Mouse (Mus musculus): ENCODE data around the gene Fam241b. TPM values are rescaled to one million over a fixed set of nuclear protein-coding genes. Genes with fewer than 3 reads are reported as not detected.

Fam241b gene
- polyA plus RNA-seq, 1 experiment from 2014 or later = 13.9 TPM

DNA sequence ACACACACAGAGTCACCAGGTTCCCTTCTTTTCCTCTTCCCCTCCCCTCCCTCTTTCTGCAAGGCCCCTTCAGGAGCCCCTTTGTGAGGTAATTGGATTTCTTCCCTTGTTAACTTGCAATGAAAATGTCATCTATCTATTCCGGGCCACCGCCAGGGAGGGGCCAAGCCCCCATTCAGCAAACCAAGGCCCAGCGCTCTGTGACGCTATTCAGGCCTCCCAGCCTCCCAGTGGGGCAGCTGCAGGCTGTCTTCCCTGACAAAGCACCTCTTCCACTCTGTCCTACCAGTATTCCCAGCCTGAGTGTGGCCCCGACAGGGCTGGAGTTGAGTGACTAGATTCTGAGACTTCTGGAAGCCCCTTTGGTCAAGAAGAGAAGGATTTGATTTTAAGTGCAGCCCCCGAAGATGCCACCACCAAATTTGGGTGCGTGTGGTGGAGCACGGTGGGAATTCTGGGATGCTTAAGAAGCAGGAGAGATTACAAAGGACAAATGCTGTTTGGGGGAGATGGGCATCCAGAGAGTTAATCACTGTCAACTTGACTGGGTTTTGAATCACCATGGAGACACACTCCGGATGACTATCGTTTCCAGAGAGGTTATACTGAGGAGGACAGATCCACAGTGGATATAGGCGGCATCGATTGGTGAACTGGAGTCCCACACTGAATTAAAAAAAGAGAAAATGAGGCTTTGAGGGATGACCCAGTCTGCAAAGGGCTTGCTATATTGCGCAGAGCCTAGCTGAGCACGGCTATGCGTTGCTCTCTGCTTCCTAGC is 31.0 kb upstream of the Fam241b start:
- no peaks in the 10 kb centered on the region for H3K36me3 ChIP-seq (ENCODE audit: insufficient read depth, low read length)
- no peak overlapping the region for H3K9ac ChIP-seq (replicated peaks; ENCODE audit: low read length)
- no peak overlapping the region for H3K4me3 ChIP-seq (ENCODE audit: low read length)
- WGBS = 50% methylated on average over 15 of the region's 15 CpGs
- no peak overlapping the region for H3K4me2 ChIP-seq (replicated peaks; ENCODE audit: low read depth, low read length)
- H3K9me3 ChIP-seq (ENCODE audit: low read length) = no peaks in the 10 kb centered on the region
- H3K27me3 ChIP-seq (ENCODE audit: insufficient read depth, low read length) = no peaks in the 10 kb centered on the region
- ATAC-seq (ENCODE audit: low FRiP score, low TSS enrichment) = no peak
- peaks cover 9% of the 10 kb centered on the region; the same call in 1 of the 2 replicates for H3K4me1 ChIP-seq (ENCODE audit: insufficient read depth, low read length)
- no peak overlapping the region for H3K27ac ChIP-seq (ENCODE audit: low read length)

DNA sequence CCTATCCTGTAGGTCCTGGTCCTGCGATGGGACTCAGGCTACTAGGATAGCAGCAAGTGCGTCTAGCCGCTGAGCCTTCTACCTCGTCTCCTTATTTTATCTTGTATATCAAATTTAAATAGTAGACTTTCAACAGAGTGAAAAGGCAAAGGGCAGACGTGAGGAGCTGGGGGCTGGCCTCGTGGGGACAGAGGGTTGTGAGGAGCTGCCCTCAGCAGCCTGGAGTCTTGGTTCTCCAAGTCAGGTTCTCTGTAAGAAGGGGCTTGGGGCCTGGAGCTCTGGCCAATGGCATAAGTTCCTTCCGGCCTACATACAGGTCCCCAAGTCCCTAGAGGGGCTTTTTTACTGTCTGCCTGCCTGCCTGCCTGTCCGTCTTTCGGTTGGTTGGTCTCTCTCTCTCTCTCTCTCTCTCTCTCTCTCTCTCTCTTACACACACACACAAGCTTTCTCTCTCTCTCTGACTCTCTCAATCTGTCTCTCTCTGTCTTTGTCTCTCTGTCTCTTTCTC is 30.3 kb upstream of the Fam241b start:
- no peaks in the 10 kb centered on the region for H3K36me3 ChIP-seq (ENCODE audit: insufficient read depth, low read length)

DNA sequence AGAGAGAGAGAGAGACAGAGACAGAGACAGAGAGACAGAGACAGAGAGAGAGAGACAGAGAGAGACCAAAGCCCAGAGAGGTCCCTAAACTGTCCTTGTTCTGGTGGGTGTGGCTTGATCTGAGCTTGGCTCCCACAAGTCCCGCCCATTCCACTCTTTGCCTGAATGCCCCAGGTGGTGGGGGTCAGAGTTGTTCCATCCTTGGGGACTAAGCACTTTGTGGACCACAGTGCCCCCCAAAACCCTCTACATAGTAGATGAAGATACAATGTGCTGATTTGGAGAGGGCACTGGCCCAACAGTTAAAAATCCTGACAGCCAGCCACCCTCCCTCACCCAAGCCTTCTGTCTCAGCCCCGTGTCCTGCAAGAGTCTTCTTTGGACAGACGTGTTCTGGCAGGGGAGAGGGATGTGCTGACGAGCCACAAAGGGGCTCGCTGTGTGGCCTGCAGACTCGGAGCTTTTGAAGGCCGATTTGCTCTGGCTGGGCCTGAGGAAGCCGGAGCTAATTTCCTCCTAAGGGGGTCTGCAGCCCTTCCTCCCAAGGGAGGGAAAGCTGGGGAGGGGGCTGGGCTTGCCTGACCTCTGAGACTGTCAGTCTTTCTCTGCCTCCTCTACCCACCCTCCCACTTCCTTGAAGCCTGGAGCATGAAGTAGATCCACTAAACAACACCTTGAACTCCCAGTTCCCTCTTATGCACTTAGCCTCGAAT is 29.3 kb upstream of the Fam241b start:
- Histone ChIP-seq H3K4me1 (ENCODE audit: insufficient read depth, low read length) (peaks cover 9% of the 10 kb centered on the region; the same call in 1 of the 2 replicates), H3K27me3 (ENCODE audit: insufficient read depth, low read length) (no peaks in the 10 kb centered on the region), H3K4me3 (ENCODE audit: low read length) (no peak overlapping the region), H3K36me3 (ENCODE audit: insufficient read depth, low read length) (no peaks in the 10 kb centered on the region), H3K27ac (ENCODE audit: low read length) (no peak overlapping the region), H3K9me3 (ENCODE audit: low read length) (no peaks in the 10 kb centered on the region), H3K9ac (replicated peaks; ENCODE audit: low read length) (no peak overlapping the region), H3K4me2 (replicated peaks; ENCODE audit: low read depth, low read length) (no peak overlapping the region)
- 8% methylated on average over 9 of the region's 9 CpGs for WGBS
- ATAC-seq (ENCODE audit: low FRiP score, low TSS enrichment) = no peak

More for the DNA sequence above, 30.3 kb upstream of the Fam241b start:
- no peak for ATAC-seq (ENCODE audit: low FRiP score, low TSS enrichment)
- no peak overlapping the region for H3K9ac ChIP-seq (replicated peaks; ENCODE audit: low read length)
- H3K4me1 ChIP-seq (ENCODE audit: insufficient read depth, low read length) = peaks cover 9% of the 10 kb centered on the region; the same call in 1 of the 2 replicates
- H3K4me3 ChIP-seq (ENCODE audit: low read length) = no peak overlapping the region
- H3K27me3 ChIP-seq (ENCODE audit: insufficient read depth, low read length) = no peaks in the 10 kb centered on the region
- WGBS = 22% methylated on average over 9 of the region's 9 CpGs
- H3K9me3 ChIP-seq (ENCODE audit: low read length) = no peaks in the 10 kb centered on the region
- H3K27ac ChIP-seq (ENCODE audit: low read length) = no peak overlapping the region
- H3K4me2 ChIP-seq (replicated peaks; ENCODE audit: low read depth, low read length) = no peak overlapping the region

DNA sequence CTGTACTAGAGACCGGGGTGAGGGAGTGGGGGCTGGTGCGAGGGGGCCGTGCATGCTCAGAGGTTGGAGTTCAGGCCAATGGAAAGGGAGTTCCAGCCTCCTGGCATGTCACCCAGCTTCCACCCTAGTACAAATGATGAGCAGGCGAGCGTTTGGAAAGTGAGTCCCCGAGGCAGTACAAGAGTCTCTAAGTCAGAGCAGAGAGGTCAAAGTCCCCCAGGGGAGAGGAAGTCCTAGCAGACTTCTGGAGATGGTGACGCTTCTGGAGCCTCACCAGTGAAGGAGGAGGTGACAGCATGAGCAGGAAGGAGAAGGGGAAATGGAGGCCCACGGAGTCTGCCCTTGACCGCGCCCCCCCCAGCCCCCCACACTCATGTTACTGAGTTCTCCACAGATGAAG is 18.7 kb upstream of the Fam241b start:
- Histone ChIP-seq H3K4me2 (replicated peaks; ENCODE audit: low read depth, low read length) (no peak overlapping the region), H3K27ac (ENCODE audit: low read length) (no peak overlapping the region), H3K36me3 (ENCODE audit: insufficient read depth, low read length) (no peaks in the 10 kb centered on the region), H3K4me1 (ENCODE audit: insufficient read depth, low read length) (peaks cover 11% of the 10 kb centered on the region), H3K27me3 (ENCODE audit: insufficient read depth, low read length) (no peaks in the 10 kb centered on the region), H3K4me3 (ENCODE audit: low read length) (no peak overlapping the region), H3K9me3 (ENCODE audit: low read length) (no peaks in the 10 kb centered on the region; the same call in 1 of the 2 replicates), H3K9ac (replicated peaks; ENCODE audit: low read length) (no peak overlapping the region)
- peak; percentile 46; the same call in 1 of the 2 replicates for ATAC-seq (ENCODE audit: low FRiP score, low TSS enrichment)
- 29% methylated on average over 10 of the region's 10 CpGs for WGBS

DNA sequence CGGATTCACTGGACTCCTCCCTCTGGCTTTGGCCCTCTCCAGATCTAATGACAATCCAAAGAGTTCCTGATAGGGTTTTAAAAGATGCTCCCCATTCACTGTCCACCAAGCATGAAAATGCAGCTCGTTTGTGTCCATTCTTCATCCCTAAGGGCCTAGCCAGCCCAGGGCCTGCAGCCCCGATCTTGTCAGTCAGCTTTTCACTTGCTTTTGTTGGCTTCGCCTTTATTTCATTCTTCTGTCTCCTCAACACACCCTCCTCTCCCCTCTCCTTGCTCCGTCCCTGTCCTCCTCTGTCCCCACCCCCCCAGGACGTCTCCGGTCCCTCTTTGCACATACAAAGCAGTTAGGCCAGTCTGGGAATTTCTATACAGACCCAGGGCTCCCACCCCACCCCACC is 6.2 kb upstream of the Fam241b start:
- H3K9me3 ChIP-seq (ENCODE audit: low read length) = no peaks in the 10 kb centered on the region
- WGBS = 57% methylated on average over 7 of the region's 7 CpGs
- no peaks in the 10 kb centered on the region for H3K4me1 ChIP-seq (ENCODE audit: insufficient read depth, low read length)
- H3K36me3 ChIP-seq (ENCODE audit: insufficient read depth, low read length) = no peaks in the 10 kb centered on the region
- H3K4me2 ChIP-seq (replicated peaks; ENCODE audit: low read depth, low read length) = no peak overlapping the region
- no peak overlapping the region for H3K9ac ChIP-seq (replicated peaks; ENCODE audit: low read length)
- no peak for ATAC-seq (ENCODE audit: low FRiP score, low TSS enrichment)
- H3K4me3 ChIP-seq (ENCODE audit: low read length) = no peak overlapping the region
- no peaks in the 10 kb centered on the region for H3K27me3 ChIP-seq (ENCODE audit: insufficient read depth, low read length)
- no peak overlapping the region for H3K27ac ChIP-seq (ENCODE audit: low read length)

DNA sequence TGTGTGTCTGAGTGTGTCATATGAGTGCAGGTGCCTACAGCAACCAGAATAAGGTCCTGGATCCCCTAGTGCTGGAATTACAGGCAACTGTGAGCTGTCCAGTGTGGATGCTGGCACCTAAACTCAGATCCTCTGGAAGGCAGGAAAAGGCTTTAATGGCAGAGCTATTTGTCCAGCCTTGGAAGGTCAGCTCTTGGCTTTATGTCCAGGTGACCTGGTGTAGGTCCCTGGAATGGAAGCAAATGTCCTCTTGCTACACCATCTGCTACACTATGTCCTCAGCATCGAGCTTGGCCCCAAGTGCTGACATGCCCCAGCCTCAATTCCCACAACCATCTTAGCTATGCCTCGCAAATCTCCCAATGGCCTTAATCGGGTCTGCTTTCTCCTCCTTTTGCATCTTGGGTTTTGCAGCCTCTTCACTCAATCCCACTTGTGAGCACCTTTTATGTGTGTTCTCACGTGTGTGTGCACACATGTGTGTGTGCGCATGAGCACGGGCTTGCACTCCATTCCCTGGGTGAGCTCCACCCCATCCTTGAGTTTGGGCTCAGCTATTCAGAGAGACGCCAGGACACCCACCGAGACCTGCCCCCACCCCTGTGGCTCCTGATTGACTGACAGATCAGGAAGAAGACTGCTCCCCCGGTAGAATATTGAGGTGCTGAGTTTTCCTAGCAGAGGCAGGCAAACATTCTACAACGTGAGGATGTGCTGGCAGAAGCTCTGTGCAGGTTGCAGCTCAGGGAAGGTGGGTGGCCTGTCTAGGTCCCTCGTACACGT is 3.9 kb upstream of the Fam241b start:
- Histone ChIP-seq H3K4me1 (ENCODE audit: insufficient read depth, low read length) (no peaks in the 10 kb centered on the region), H3K4me2 (replicated peaks; ENCODE audit: low read depth, low read length) (no peak overlapping the region), H3K9me3 (ENCODE audit: low read length) (no peaks in the 10 kb centered on the region), H3K27ac (ENCODE audit: low read length) (no peak overlapping the region), H3K4me3 (ENCODE audit: low read length) (no peak overlapping the region), H3K36me3 (ENCODE audit: insufficient read depth, low read length) (no peaks in the 10 kb centered on the region), H3K9ac (replicated peaks; ENCODE audit: low read length) (no peak overlapping the region), H3K27me3 (ENCODE audit: insufficient read depth, low read length) (no peaks in the 10 kb centered on the region)
- 53% methylated on average over 12 of the region's 12 CpGs for WGBS
- ATAC-seq (ENCODE audit: low FRiP score, low TSS enrichment) = no peak

DNA sequence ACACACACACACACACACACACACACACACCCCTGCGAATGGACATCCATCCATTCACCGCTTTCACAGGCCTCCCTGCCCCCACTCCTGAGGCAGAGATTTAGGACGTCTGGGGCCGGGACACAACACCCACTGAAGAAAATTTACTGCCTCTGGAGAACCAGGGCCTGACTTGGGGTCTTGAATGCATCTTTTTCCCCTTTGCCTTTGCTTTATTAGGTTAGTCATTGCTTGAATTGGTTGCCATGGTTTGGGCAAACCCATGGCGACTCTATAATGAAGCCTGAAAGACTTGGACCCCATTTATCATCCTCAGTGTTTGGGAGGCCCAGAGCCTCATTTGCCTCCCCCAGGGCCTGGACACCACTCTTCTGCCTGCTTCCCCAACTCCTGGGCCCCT is 2.2 kb upstream of the Fam241b start:
- H3K4me2 ChIP-seq (replicated peaks; ENCODE audit: low read depth, low read length) = no peak overlapping the region
- no peaks in the 10 kb centered on the region for H3K36me3 ChIP-seq (ENCODE audit: insufficient read depth, low read length)
- H3K27ac ChIP-seq (ENCODE audit: low read length) = no peak overlapping the region
- 42% methylated on average over 5 of the region's 5 CpGs for WGBS
- no peaks in the 10 kb centered on the region for H3K4me1 ChIP-seq (ENCODE audit: insufficient read depth, low read length)
- H3K27me3 ChIP-seq (ENCODE audit: insufficient read depth, low read length) = peaks cover 6% of the 10 kb centered on the region; the same call in 1 of the 2 replicates
- no peak overlapping the region for H3K9ac ChIP-seq (replicated peaks; ENCODE audit: low read length)
- ATAC-seq (ENCODE audit: low FRiP score, low TSS enrichment) = no peak
- no peak overlapping the region for H3K4me3 ChIP-seq (ENCODE audit: low read length)
- no peaks in the 10 kb centered on the region for H3K9me3 ChIP-seq (ENCODE audit: low read length)

DNA sequence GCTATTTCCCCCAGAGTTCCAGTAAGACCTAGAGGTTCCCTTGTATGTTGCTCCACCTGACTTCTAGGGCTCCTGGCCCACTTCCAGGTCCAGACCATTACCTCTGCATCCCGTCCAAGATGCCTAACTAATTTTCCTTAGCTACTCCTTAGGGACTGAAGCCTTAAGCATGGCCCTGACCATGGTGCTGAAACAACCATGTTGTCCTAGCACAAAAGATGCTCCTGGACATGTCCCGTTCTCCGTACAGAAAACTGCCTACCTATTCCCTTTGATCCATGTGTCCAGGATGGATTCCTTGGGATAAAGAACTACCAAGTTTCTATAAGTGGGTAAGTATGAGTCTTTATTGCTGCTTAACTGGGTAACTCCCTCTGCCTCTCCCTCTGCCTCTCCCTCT is 5.7 kb downstream of the Fam241b start:
- WGBS = 20% methylated on average over 3 of the region's 3 CpGs
- no peak overlapping the region for H3K4me2 ChIP-seq (replicated peaks; ENCODE audit: low read depth, low read length)
- H3K9ac ChIP-seq (replicated peaks; ENCODE audit: low read length) = no peak overlapping the region
- ATAC-seq (ENCODE audit: low FRiP score, low TSS enrichment) = no peak
- H3K4me3 ChIP-seq (ENCODE audit: low read length) = no peak overlapping the region
- no peaks in the 10 kb centered on the region for H3K4me1 ChIP-seq (ENCODE audit: insufficient read depth, low read length)
- no peaks in the 10 kb centered on the region for H3K36me3 ChIP-seq (ENCODE audit: insufficient read depth, low read length)
- no peak overlapping the region for H3K27ac ChIP-seq (ENCODE audit: low read length)
- H3K27me3 ChIP-seq (ENCODE audit: insufficient read depth, low read length) = peaks cover 55% of the 10 kb centered on the region
- no peaks in the 10 kb centered on the region for H3K9me3 ChIP-seq (ENCODE audit: low read length)

DNA sequence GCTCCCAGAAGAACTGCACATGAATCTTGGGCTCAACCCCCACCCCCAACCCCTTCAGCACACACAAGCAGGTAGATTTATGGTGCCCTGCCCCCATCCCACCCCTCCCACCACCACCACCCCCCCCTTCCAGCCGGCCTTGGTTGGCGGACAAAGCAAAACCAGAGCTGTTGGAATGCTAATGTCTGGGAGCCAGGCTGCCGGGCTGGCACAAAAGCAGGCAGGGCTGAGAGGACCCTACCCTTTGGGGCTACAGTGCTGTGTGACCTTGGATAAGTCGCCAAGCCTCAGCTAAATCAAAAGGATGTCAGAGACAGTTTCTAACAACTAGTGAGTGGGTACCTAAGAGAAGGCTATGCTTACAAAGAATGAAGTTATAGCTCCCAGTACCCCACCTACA is 6.6 kb downstream of the Fam241b start:
- no peak for ATAC-seq (ENCODE audit: low FRiP score, low TSS enrichment)
- H3K27me3 ChIP-seq (ENCODE audit: insufficient read depth, low read length) = peaks cover 64% of the 10 kb centered on the region
- no peaks in the 10 kb centered on the region for H3K9me3 ChIP-seq (ENCODE audit: low read length)
- H3K4me1 ChIP-seq (ENCODE audit: insufficient read depth, low read length) = 0 out of 2 replicates have a peak, but pooled peaks cover 5% of the 10 kb centered on the region
- no peaks in the 10 kb centered on the region for H3K36me3 ChIP-seq (ENCODE audit: insufficient read depth, low read length)
- H3K4me2 ChIP-seq (replicated peaks; ENCODE audit: low read depth, low read length) = no peak overlapping the region
- H3K27ac ChIP-seq (ENCODE audit: low read length) = no peak overlapping the region
- no peak overlapping the region for H3K4me3 ChIP-seq (ENCODE audit: low read length)
- H3K9ac ChIP-seq (replicated peaks; ENCODE audit: low read length) = no peak overlapping the region
- WGBS = 13% methylated on average over 4 of the region's 4 CpGs

All from kidney, embryonic 16.5 days (tissue).